In genomic region chr8:69874155-69874554, GRCm38 (mm10) we compare ENCODE assay signal across 8 mouse cellular contexts. TPM values are rescaled to one million over a fixed set of nuclear protein-coding genes. Genes with fewer than 3 reads are reported as not detected.
DNase-seq lines count a peak whose midpoint lies in the region; ATAC-seq and TF ChIP-seq lines count a peak whose summit lies in the region.

No protein-coding gene starts in this region.

- no peak overlapping the region for H3K27ac ChIP-seq in heart, adult 2 months
- H3K27ac ChIP-seq in heart, embryonic 11.5 days (ENCODE audit: low read depth, low read length): no peak overlapping the region
- no peak overlapping the region for H3K27ac ChIP-seq in thymus, adult 2 months (ENCODE audit: control insufficient read depth, insufficient read depth, low read length)
- H3K27ac ChIP-seq in liver, postnatal 0 days (ENCODE audit: low read depth): no peak overlapping the region

- TF ChIP-seq EP300 in heart, adult 2 months (IDR thresholded peaks at IDR 0.05; ENCODE audit: insufficient read depth, low read depth, low read length): 0 out of 2 replicates have a peak, but pooled peaks have one; percentile 41
- no peak for TF ChIP-seq EP300 in liver, postnatal 0 days (IDR thresholded peaks at IDR 0.05; ENCODE audit: low read depth)

- H3K79me2 ChIP-seq in heart, adult 2 months (replicated peaks; ENCODE audit: control insufficient read depth, insufficient read depth, low read length): no peaks in the 10 kb centered on the region

- H3K27me3 ChIP-seq in heart, adult 2 months (ENCODE audit: control insufficient read depth, insufficient read depth, low read length): no peaks in the 10 kb centered on the region
- H3K27me3 ChIP-seq in heart, embryonic 11.5 days (ENCODE audit: control insufficient read depth, insufficient read depth, low read length): peaks cover 27% of the 10 kb centered on the region
- H3K27me3 ChIP-seq in thymus, adult 2 months (ENCODE audit: control insufficient read depth, insufficient read depth, low read length): no peaks in the 10 kb centered on the region
- peaks cover 8% of the 10 kb centered on the region; the same call in 1 of the 2 replicates for H3K27me3 ChIP-seq in liver, postnatal 0 days (ENCODE audit: insufficient read depth, low read length)

- 8% methylated on average over 9 of the region's 9 CpGs for WGBS in heart, adult 2 months
- WGBS in heart, embryonic 11.5 days (ENCODE audit: insufficient replicate concordance): 8% methylated on average over 9 of the region's 9 CpGs
- 17% methylated on average over 9 of the region's 9 CpGs for WGBS in thymus, adult 2 months
- 11% methylated on average over 9 of the region's 9 CpGs for WGBS in liver, postnatal 0 days (ENCODE audit: insufficient replicate concordance)

- no peaks in the 10 kb centered on the region for H3K36me3 ChIP-seq in heart, adult 2 months (ENCODE audit: control insufficient read depth, insufficient read depth, low read length)
- H3K36me3 ChIP-seq in heart, embryonic 11.5 days (ENCODE audit: control insufficient read depth, insufficient read depth, low read length): no peaks in the 10 kb centered on the region
- H3K36me3 ChIP-seq in thymus, adult 2 months (ENCODE audit: control insufficient read depth, insufficient read depth, low read length): no peaks in the 10 kb centered on the region
- H3K36me3 ChIP-seq in liver, postnatal 0 days (replicated peaks; ENCODE audit: insufficient read depth, low read length): no peaks in the 10 kb centered on the region

- H3K9ac ChIP-seq in heart, adult 2 months (ENCODE audit: low read depth, low read length): no peak overlapping the region
- no peak overlapping the region for H3K9ac ChIP-seq in heart, embryonic 11.5 days (ENCODE audit: low read depth, low read length)
- no peak overlapping the region for H3K9ac ChIP-seq in liver, postnatal 0 days (replicated peaks)

- H3K4me3 ChIP-seq in heart, adult 2 months: no peak overlapping the region
- no peak overlapping the region for H3K4me3 ChIP-seq in heart, embryonic 11.5 days (ENCODE audit: low read depth, low read length)
- H3K4me3 ChIP-seq in thymus, adult 2 months (ENCODE audit: control insufficient read depth, insufficient read depth, low read length): no peak overlapping the region
- no peak overlapping the region for H3K4me3 ChIP-seq in liver, postnatal 0 days (ENCODE audit: low read depth, low read length)

- ATAC-seq in heart, embryonic 11.5 days (replicated peaks; ENCODE audit: insufficient number of reproducible peaks, low FRiP score, low TSS enrichment): no peak
- no peak for ATAC-seq in liver, postnatal 0 days

- no peaks in the 10 kb centered on the region for H3K4me1 ChIP-seq in heart, adult 2 months (ENCODE audit: control insufficient read depth, insufficient read depth, low read length)
- H3K4me1 ChIP-seq in heart, embryonic 11.5 days (ENCODE audit: control insufficient read depth, insufficient read depth, low read length): no peaks in the 10 kb centered on the region
- H3K4me1 ChIP-seq in thymus, adult 2 months (replicated peaks; ENCODE audit: control insufficient read depth, insufficient read depth, low read length): no peaks in the 10 kb centered on the region
- H3K4me1 ChIP-seq in liver, postnatal 0 days (ENCODE audit: insufficient read depth): no peaks in the 10 kb centered on the region

- intact Hi-C loops in heart, adult 2 months (cut with DNase I): loop anchor here (1.0 to 2.0 kb wide), 4 partner anchors 17 to 297 kb away; no protein-coding TSS in a partner anchor
- intact Hi-C loops in heart, postnatal 14 days (cut with DNase I): loop anchor here (2.0 to 5.0 kb wide), 2 partner anchors 15 to 43 kb away; no protein-coding TSS in a partner anchor

- H3K9me3 ChIP-seq in heart, embryonic 11.5 days (replicated peaks; ENCODE audit: control insufficient read depth, low read length): no peaks in the 10 kb centered on the region
- H3K9me3 ChIP-seq in liver, postnatal 0 days (ENCODE audit: low read length): no peaks in the 10 kb centered on the region

- DNase-seq in heart, adult 2 months: peak; percentile 51 to 78
- DNase-seq in thymus, adult 2 months: peak; percentile 40
- DNase-seq in thymus, adult 18-20 months: no peak
- peak; percentile 75 to 86 for DNase-seq in cerebellum, postnatal 10 days
- DNase-seq in heart, postnatal 14 days: peak; percentile 63 to 78
- peak; percentile 71 for DNase-seq in liver, postnatal 0 days
- peak; percentile 23 to 27 for DNase-seq in spleen, postnatal 36 days (ENCODE audit: low spot score in 2 of 2)

- H3K4me2 ChIP-seq in heart, embryonic 11.5 days: no peak overlapping the region
- no peak overlapping the region for H3K4me2 ChIP-seq in liver, postnatal 0 days (ENCODE audit: low read depth, low read length)

- peak; percentile 99 for TF ChIP-seq CTCF in heart, adult 2 months (IDR thresholded peaks at IDR 0.05)
- TF ChIP-seq CTCF in thymus, adult 2 months (IDR thresholded peaks at IDR 0.05; ENCODE audit: borderline replicate concordance, control insufficient read depth, extremely low read depth, insufficient read depth, low read length, poor library complexity): no peak
- peak; percentile 78 for TF ChIP-seq CTCF in liver, postnatal 0 days (IDR thresholded peaks at IDR 0.05; ENCODE audit: low read depth)

- no peak for TF ChIP-seq POLR2A in heart, adult 2 months (IDR thresholded peaks at IDR 0.05; ENCODE audit: insufficient read depth, low read depth, low read length)
- no peak for TF ChIP-seq POLR2A in thymus, adult 2 months (IDR thresholded peaks at IDR 0.05; ENCODE audit: control insufficient read depth, extremely low read depth, insufficient read depth, low read length, poor library complexity)

RNA-seq across cellular contexts. Expression of gene Cilp2, which starts 13.3 kb away (rescaled TPM):
- 1 to 10 TPM; 1.5 to 1.9 TPM for total RNA-seq in heart, adult 2 months (2021)
- 11.2 and 16.8 TPM in 2 replicates for polyA plus RNA-seq in heart, adult 2 months (2012; rRNA removed)
- 0.21 and 0.49 TPM in 2 replicates for polyA plus RNA-seq in heart, embryonic 11.5 days (2014; fragmentation: Nextera tagmentation; extraction: Ambion mirVana)
- polyA plus RNA-seq in thymus, adult 2 months (2012; rRNA removed): 0.75 and 2.2 TPM in 2 replicates
- total RNA-seq in heart, postnatal 14 days (2021): 1 to 10 TPM; 1.7 TPM
- 0.02 TPM in 1 of 2 replicates, not detected in the other for polyA plus RNA-seq in liver, postnatal 0 days (2015; fragmentation: Nextera tagmentation; extraction: Ambion mirVana)

RNA-seq across cellular contexts. Expression of gene Tssk6, which starts 27.8 kb away (rescaled TPM):
- total RNA-seq in heart, adult 2 months (2021): under 1 TPM; 0.16 to 0.23 TPM
- polyA plus RNA-seq in heart, adult 2 months (2012; rRNA removed): 0.23 and 0.49 TPM in 2 replicates
- 1.6 and 1.8 TPM in 2 replicates for polyA plus RNA-seq in heart, embryonic 11.5 days (2014; fragmentation: Nextera tagmentation; extraction: Ambion mirVana)
- polyA plus RNA-seq in thymus, adult 2 months (2012; rRNA removed): 1.3 and 1.8 TPM in 2 replicates
- not detected for total RNA-seq in heart, postnatal 14 days (2021)
- 1.3 and 1.7 TPM in 2 replicates for polyA plus RNA-seq in liver, postnatal 0 days (2015; fragmentation: Nextera tagmentation; extraction: Ambion mirVana)

RNA-seq across cellular contexts. Expression of gene Ndufa13, which starts 28.2 kb away (rescaled TPM):
- 100 to 1,000 TPM; 417 to 492 TPM for total RNA-seq in heart, adult 2 months (2021)
- 443 and 488 TPM in 2 replicates for polyA plus RNA-seq in heart, adult 2 months (2012; rRNA removed)
- 270 and 275 TPM in 2 replicates for polyA plus RNA-seq in heart, embryonic 11.5 days (2014; fragmentation: Nextera tagmentation; extraction: Ambion mirVana)
- 120 and 150 TPM in 2 replicates for polyA plus RNA-seq in thymus, adult 2 months (2012; rRNA removed)
- total RNA-seq in heart, postnatal 14 days (2021): 100 to 1,000 TPM; 404 to 405 TPM
- polyA plus RNA-seq in liver, postnatal 0 days (2015; fragmentation: Nextera tagmentation; extraction: Ambion mirVana): 152 TPM in 2 replicates

RNA-seq across cellular contexts. Expression of gene Yjefn3, which starts 28.4 kb away (rescaled TPM):
- total RNA-seq in heart, adult 2 months (2021): 10 to 100 TPM; 13.3 to 16.8 TPM
- 11.5 and 14.2 TPM in 2 replicates for polyA plus RNA-seq in heart, adult 2 months (2012; rRNA removed)
- polyA plus RNA-seq in heart, embryonic 11.5 days (2014; fragmentation: Nextera tagmentation; extraction: Ambion mirVana): 5.5 and 7.0 TPM in 2 replicates
- polyA plus RNA-seq in thymus, adult 2 months (2012; rRNA removed): 8.0 and 11.7 TPM in 2 replicates
- 10 to 100 TPM; 10.4 to 10.7 TPM for total RNA-seq in heart, postnatal 14 days (2021)
- polyA plus RNA-seq in liver, postnatal 0 days (2015; fragmentation: Nextera tagmentation; extraction: Ambion mirVana): 0.72 and 0.89 TPM in 2 replicates

RNA-seq across cellular contexts. Expression of gene Pbx4, which starts 41.9 kb away (rescaled TPM):
- total RNA-seq in heart, adult 2 months (2021): under 1 TPM; 0.23 to 0.37 TPM
- polyA plus RNA-seq in heart, adult 2 months (2012; rRNA removed): 0.61 and 0.68 TPM in 2 replicates
- polyA plus RNA-seq in heart, embryonic 11.5 days (2014; fragmentation: Nextera tagmentation; extraction: Ambion mirVana): 4.0 and 6.0 TPM in 2 replicates
- 29.0 and 34.2 TPM in 2 replicates for polyA plus RNA-seq in thymus, adult 2 months (2012; rRNA removed)
- total RNA-seq in heart, postnatal 14 days (2021): under 1 TPM in 1 of 2 experiments, not detected in 1; 0.41 TPM
- polyA plus RNA-seq in liver, postnatal 0 days (2015; fragmentation: Nextera tagmentation; extraction: Ambion mirVana): 2.3 and 2.7 TPM in 2 replicates

Comparison
In these comparisons a context has a peak if more than half of its experiments do, and no peak if none do; other contexts are left out.
1. DNase-seq: peak in heart, adult 2 months (2 of 2), thymus, adult 2 months (single experiment), cerebellum, postnatal 10 days (2 of 2), heart, postnatal 14 days (2 of 2), liver, postnatal 0 days (single experiment) and spleen, postnatal 36 days (2 of 2); none in thymus, adult 18-20 months (0 of 2).